Mouse (Mus musculus): Measurements from ENCODE around the gene Arg1.

Arg1 gene

GRCm38 (mm10) chr10:24947871-24948270 lies 20.6 kb upstream of the Arg1 start:
- H3K27me3 ChIP-seq (ENCODE audit: control insufficient read depth, insufficient read depth, low read length, poor library complexity, severe bottlenecking), result no peaks in the 10 kb centered on the region
- DNase-seq (ENCODE audit: low read depth, low spot score), result no peak
- no peaks in the 10 kb centered on the region for H3K36me3 ChIP-seq (ENCODE audit: control insufficient read depth, insufficient read depth, low read length, poor library complexity, severe bottlenecking)

DNA sequence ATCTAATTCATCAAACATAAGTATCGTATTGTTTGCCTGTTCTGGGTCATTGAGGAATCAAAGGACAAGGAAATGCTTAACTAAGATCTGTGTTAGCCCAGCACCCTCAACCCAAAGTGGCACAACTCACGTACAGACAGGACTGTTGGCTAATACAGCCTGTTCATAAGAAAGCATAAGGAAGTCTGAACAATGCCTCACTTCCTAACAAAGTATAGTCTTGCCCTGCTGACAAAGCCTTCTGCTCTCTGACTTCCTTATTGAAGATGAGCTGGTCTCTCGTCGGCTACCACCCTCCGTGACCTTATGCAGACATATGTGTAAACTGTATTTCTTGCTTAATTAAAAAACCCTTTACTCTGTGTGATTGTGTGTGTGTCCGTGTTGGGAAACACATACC lies 2.9 kb upstream of the Arg1 start:
- no peak for DNase-seq (ENCODE audit: low read depth, low spot score)
- Histone ChIP-seq H3K27me3 (ENCODE audit: control insufficient read depth, insufficient read depth, low read length, poor library complexity, severe bottlenecking) (no peaks in the 10 kb centered on the region), H3K36me3 (ENCODE audit: control insufficient read depth, insufficient read depth, low read length, poor library complexity, severe bottlenecking) (no peaks in the 10 kb centered on the region)

DNA sequence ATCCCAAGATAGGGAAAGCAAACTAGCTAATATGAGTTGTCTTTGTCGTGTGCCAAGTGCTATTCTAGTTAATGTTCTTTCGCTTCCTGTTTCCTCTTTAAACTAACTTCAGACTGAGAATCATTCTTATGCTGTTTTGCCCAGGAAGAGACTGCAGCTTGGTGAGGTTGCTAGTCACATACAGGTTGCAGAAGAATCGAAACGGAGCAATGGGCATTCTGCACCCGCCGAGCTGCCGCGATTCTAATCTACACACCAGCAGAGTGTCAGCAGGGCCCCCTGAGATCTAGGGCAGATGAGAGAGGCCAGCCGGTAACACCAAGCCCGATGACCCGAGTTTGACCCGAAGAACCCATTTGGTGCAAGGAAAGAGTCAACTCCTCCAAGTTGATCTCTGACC lies 788 bp upstream of the Arg1 start:
- Histone ChIP-seq H3K27me3 (ENCODE audit: control insufficient read depth, insufficient read depth, low read length, poor library complexity, severe bottlenecking) (no peaks in the 10 kb centered on the region), H3K36me3 (ENCODE audit: control insufficient read depth, insufficient read depth, low read length, poor library complexity, severe bottlenecking) (no peaks in the 10 kb centered on the region)
- DNase-seq (ENCODE audit: low read depth, low spot score), result peak; percentile 36

DNA sequence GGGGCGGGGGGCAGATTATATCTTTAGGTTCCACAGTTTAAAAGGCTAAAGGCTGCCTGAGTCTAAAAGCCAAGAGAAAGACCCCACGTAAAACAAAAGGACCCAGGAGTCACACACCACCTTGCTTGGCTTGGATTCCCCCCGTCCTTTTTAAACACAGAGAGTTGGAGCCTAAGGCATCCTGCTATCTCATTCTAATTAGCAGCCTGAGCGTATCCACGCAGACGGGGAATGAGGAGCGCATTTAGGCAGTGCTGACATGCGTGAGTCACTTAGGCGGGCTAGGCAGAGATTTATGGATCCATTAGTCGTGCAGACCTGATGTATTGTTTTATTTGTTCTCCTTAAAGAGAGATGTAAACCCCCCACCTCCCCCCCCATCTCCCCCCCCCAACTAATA lies 904 bp downstream of the Arg1 start:
- Histone ChIP-seq H3K27me3 (ENCODE audit: control insufficient read depth, insufficient read depth, low read length, poor library complexity, severe bottlenecking) (no peaks in the 10 kb centered on the region), H3K36me3 (ENCODE audit: control insufficient read depth, insufficient read depth, low read length, poor library complexity, severe bottlenecking) (no peaks in the 10 kb centered on the region)
- no peak for DNase-seq (ENCODE audit: low read depth, low spot score)

- H3K36me3 ChIP-seq (ENCODE audit: control insufficient read depth, insufficient read depth, low read length, poor library complexity, severe bottlenecking), result no peaks in the 10 kb centered on the region
- no peaks in the 10 kb centered on the region for H3K27me3 ChIP-seq (ENCODE audit: control insufficient read depth, insufficient read depth, low read length, poor library complexity, severe bottlenecking)
- DNase-seq (ENCODE audit: low read depth, low spot score), result no peak
Observed at GRCm38 (mm10) chr10:24924296-24924695, 3.0 kb downstream of the Arg1 start.

DNA sequence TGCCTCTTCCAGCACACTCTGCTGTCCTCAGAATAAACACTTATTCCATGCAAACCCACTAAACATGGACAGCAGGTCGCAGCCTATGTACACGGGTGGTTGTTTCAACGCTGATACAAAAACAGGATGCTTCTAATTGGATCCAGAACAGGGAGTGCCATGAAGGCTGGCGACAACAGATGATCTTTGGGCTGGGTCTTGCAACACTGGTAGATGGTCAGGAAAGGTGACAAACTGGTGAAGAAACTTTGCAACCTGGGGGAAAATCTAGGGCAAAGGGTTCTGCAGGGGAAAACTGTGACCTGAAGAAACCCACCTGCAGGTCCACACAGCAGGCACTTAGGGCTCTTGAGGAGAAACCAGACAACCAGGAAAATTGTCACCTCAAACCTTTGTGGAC lies 4.3 kb downstream of the Arg1 start:
- DNase-seq (ENCODE audit: low read depth, low spot score), result no peak
- Histone ChIP-seq H3K36me3 (ENCODE audit: control insufficient read depth, insufficient read depth, low read length, poor library complexity, severe bottlenecking) (no peaks in the 10 kb centered on the region), H3K27me3 (ENCODE audit: control insufficient read depth, insufficient read depth, low read length, poor library complexity, severe bottlenecking) (no peaks in the 10 kb centered on the region)

- Histone ChIP-seq H3K27me3 (ENCODE audit: control insufficient read depth, insufficient read depth, low read length, poor library complexity, severe bottlenecking) (no peaks in the 10 kb centered on the region), H3K36me3 (ENCODE audit: control insufficient read depth, insufficient read depth, low read length, poor library complexity, severe bottlenecking) (peaks cover 16% of the 10 kb centered on the region)
- no peak for DNase-seq (ENCODE audit: low read depth, low spot score)
Observed at GRCm38 (mm10) chr10:24915486-24915885, 11.8 kb downstream of the Arg1 start.

DNA sequence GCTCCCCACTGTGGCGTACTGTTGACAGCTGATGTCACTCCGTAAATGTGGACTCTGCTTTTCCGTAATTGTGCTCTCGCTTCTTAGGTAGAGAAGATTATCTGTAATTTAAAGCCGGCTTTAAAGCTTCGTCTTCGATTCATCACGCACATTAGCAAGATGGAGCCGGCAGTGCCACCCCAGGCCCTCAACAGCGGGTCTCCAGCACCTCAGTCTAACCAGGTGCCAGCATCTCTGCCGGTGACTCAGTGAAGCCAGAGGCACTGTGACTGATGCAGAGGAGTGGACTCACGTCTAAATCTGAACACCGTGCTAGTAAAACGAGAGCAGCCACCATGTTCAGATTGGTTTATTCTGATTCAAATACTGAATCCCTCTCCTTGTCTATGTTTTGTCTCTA lies 14.7 kb downstream of the Arg1 start:
- peaks cover 26% of the 10 kb centered on the region for H3K36me3 ChIP-seq (ENCODE audit: control insufficient read depth, insufficient read depth, low read length, poor library complexity, severe bottlenecking)
- H3K27me3 ChIP-seq (ENCODE audit: control insufficient read depth, insufficient read depth, low read length, poor library complexity, severe bottlenecking), result no peaks in the 10 kb centered on the region
- DNase-seq (ENCODE audit: low read depth, low spot score), result no peak

DNA sequence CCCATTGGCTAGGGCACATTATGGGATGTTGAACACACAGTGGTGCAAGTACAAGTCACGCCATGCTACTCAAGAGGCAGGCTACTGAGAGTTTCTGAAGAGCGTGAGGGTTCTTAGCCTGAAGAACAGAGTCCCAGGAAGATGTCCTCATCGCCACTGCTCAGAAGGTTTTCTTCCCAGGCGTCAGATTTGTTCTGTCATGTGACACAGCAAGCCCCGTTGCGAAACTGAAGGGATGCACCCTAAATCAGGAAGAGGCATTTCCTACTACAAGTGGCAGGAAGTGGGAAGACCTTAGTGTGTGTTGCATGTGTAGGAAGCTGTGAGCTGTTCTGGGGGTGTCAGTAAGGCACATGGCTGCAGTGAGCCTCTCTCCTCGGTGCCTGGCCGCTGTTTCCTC lies 16.1 kb downstream of the Arg1 start:
- no peaks in the 10 kb centered on the region for H3K27me3 ChIP-seq (ENCODE audit: control insufficient read depth, insufficient read depth, low read length, poor library complexity, severe bottlenecking)
- peaks cover 27% of the 10 kb centered on the region for H3K36me3 ChIP-seq (ENCODE audit: control insufficient read depth, insufficient read depth, low read length, poor library complexity, severe bottlenecking)
- no peak for DNase-seq (ENCODE audit: low read depth, low spot score)

DNA sequence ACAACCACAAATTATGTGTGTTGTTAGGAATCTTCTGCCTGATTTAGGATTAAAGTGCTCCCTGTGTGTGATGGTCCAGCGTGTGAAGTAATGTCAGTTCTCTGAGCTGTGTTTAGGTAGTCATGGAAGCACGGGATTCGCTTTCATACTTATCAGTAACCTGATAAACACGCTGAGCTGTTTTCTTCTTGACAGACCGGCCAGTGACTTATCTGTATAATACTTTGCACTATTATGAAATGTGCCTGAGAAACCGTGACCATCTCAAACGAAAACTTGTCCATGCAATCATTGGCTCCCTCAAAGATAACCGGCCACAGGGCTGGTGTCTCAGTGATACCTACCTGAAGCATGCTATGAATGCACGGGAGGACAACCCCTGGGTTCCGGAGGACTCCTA lies 21.7 kb downstream of the Arg1 start:
- Histone ChIP-seq H3K27me3 (ENCODE audit: control insufficient read depth, insufficient read depth, low read length, poor library complexity, severe bottlenecking) (no peaks in the 10 kb centered on the region), H3K36me3 (ENCODE audit: control insufficient read depth, insufficient read depth, low read length, poor library complexity, severe bottlenecking) (peaks cover 31% of the 10 kb centered on the region)
- DNase-seq (ENCODE audit: low read depth, low spot score), result no peak

DNA sequence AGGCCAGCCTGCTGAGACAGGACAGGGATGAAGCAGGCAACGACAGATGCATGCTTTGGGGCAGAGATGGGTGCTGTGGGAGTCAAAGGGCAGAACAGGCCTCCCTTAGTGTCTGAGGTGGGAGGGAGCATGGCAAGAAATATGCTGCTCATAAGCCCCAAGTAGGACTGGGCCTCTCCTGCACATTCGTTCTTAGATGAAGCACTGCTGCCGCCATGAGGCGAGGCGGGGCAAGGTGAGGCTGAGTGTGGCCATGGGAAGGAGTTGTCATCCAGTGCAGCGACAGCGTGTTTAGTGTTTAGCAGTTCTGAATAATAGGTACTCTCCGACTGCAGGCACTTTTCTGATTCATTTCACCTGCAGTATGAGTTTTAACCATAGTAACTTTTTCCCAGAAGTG lies 31.4 kb downstream of the Arg1 start:
- no peak for DNase-seq (ENCODE audit: low read depth, low spot score)
- Histone ChIP-seq H3K36me3 (ENCODE audit: control insufficient read depth, insufficient read depth, low read length, poor library complexity, severe bottlenecking) (peaks cover 22% of the 10 kb centered on the region; the same call in 1 of the 2 replicates), H3K27me3 (ENCODE audit: control insufficient read depth, insufficient read depth, low read length, poor library complexity, severe bottlenecking) (no peaks in the 10 kb centered on the region)

GRCm38 (mm10) chr10:24888343-24888742 lies 38.9 kb downstream of the Arg1 start:
- Histone ChIP-seq H3K27me3 (ENCODE audit: control insufficient read depth, insufficient read depth, low read length, poor library complexity, severe bottlenecking) (no peaks in the 10 kb centered on the region), H3K36me3 (ENCODE audit: control insufficient read depth, insufficient read depth, low read length, poor library complexity, severe bottlenecking) (peaks cover 8% of the 10 kb centered on the region)
- no peak for DNase-seq (ENCODE audit: low read depth, low spot score)

DNA sequence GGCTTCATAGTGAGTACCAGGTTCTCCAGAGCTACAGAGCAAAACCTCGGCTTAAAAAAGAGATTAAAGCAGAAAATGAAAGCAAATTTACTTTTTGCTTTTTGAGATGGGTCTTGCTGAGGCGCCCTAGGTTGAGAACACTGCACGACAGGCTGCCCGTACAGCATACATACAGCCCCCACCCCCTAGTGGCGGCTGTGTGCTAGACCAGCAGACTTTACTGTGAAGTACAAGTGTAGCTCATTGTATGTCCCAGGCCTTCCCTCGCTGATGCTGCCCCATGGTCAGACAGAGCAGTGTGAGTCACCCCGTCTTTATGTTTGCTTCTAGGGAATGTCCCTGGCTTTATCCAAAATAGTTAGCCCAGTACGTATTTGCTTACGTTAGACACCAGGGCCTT lies 41.3 kb downstream of the Arg1 start:
- H3K27me3 ChIP-seq (ENCODE audit: control insufficient read depth, insufficient read depth, low read length, poor library complexity, severe bottlenecking), result no peaks in the 10 kb centered on the region
- peak; percentile 35 for DNase-seq (ENCODE audit: low read depth, low spot score)
- H3K36me3 ChIP-seq (ENCODE audit: control insufficient read depth, insufficient read depth, low read length, poor library complexity, severe bottlenecking), result peaks cover 13% of the 10 kb centered on the region

- H3K36me3 ChIP-seq (ENCODE audit: control insufficient read depth, insufficient read depth, low read length, poor library complexity, severe bottlenecking), result peaks cover 16% of the 10 kb centered on the region
- DNase-seq (ENCODE audit: low read depth, low spot score), result peak; percentile 21
- H3K27me3 ChIP-seq (ENCODE audit: control insufficient read depth, insufficient read depth, low read length, poor library complexity, severe bottlenecking), result no peaks in the 10 kb centered on the region
Observed at GRCm38 (mm10) chr10:24873624-24874023, 53.7 kb downstream of the Arg1 start.

- Histone ChIP-seq H3K36me3 (ENCODE audit: control insufficient read depth, insufficient read depth, low read length, poor library complexity, severe bottlenecking) (peaks cover 8% of the 10 kb centered on the region; the same call in 1 of the 2 replicates), H3K27me3 (ENCODE audit: control insufficient read depth, insufficient read depth, low read length, poor library complexity, severe bottlenecking) (no peaks in the 10 kb centered on the region)
- DNase-seq (ENCODE audit: low read depth, low spot score), result peak; percentile 97
Observed at GRCm38 (mm10) chr10:24869760-24870290, 57.5 kb downstream of the Arg1 start, which contains the start of gene Med23. Gene Med23 (plus strand): TSS chr10:24869986.

Measured in splenic B cell, adult 2 months (primary cell).